Mouse (Mus musculus): ENCODE measurements around the gene Ppm1d. TPM values are rescaled to one million over a fixed set of nuclear protein-coding genes. Genes with fewer than 3 reads are reported as not detected.

The Ppm1d gene
- total RNA-seq, 2 experiments from 2014 or later: 14.0 to 27.5 TPM

DNA sequence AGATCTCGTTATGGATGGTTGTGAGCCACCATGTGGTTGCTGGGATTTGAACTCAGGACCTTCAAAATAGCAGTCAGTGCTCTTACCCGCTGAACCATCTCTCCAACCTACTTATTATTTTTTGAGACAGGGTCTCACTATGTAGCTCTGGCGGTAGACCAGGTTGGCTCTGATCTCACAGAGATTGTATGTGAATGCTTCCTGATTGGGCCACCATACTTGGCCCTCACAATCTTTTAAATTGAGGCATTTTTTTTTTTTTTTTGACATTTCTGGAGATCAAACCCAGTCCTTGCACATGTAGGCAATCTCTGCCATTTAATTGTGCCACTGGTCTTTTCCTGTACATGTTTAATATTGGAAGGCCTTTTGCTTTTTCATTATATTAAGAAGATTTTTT lies 17.7 kb downstream of the Ppm1d start:
- no peak for ATAC-seq (ENCODE audit: poor library complexity, severe bottlenecking)

- no peak for ATAC-seq (ENCODE audit: poor library complexity, severe bottlenecking)
These were observed 18.3 kb downstream of the Ppm1d start for GRCm38 (mm10) chr11:85329167-85329894.

GRCm38 (mm10) chr11:85334778-85335177 lies 23.7 kb downstream of the Ppm1d start:
- no peak for ATAC-seq (ENCODE audit: poor library complexity, severe bottlenecking)

DNA sequence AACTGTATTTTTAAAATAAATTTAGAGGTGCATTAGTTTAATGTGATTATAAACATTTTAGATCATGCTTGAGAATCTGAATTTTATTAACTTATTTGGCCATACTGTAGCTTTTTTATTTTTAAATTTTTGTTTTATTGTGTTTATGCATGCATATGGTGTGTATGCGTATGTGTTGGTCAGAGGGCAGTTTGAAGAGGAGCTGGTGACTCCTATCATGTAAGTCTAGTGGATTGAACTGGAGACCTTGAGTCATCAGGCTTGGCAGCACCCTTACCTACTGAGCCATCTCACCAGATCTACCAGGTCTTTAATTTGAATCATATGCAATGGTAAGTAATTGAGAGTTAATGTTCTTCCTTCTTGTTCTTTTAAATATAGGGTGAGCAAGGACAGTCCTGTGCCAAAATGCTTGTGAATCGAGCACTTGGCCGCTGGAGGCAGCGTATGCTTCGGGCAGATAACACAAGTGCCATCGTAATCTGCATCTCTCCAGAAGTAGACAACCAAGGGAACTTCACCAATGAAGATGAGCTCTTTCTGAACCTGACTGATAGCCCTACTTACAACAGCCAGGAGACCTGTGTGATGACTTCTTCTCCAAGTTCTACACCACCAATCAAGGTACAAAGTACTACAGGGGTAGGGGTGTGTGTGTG lies 28.3 kb downstream of the Ppm1d start:
- ATAC-seq (ENCODE audit: poor library complexity, severe bottlenecking): no peak

GRCm38 (mm10) chr11:85340070-85340616 lies 29.1 kb downstream of the Ppm1d start:
- no peak for ATAC-seq (ENCODE audit: poor library complexity, severe bottlenecking)

- ATAC-seq (ENCODE audit: poor library complexity, severe bottlenecking): peak; percentile 97
These were observed 41.7 kb downstream of the Ppm1d start, which contains the start of gene Bcas3 for GRCm38 (mm10) chr11:85352539-85353380. Bcas3 (plus strand) TSS chr11:85353167.

DNA sequence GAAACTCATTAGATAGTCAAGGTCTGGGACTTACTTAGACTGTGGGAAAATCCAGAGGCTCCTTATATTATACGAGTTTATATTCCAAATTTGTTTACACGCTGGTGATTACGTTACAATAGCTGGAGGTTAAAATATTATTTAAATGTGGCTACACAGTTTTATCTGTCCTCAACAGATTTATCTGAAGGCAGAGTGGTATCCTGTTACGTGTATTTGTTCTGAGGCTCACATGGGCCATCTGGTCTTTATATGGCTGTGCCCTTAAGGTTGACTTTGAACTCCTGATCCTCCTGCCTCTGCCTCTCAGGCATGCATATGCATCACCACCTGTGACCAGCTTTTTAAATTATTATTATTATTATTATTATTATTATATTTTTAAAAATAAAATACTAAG lies 42.8 kb downstream of the Ppm1d start:
- ATAC-seq (ENCODE audit: poor library complexity, severe bottlenecking): no peak

DNA sequence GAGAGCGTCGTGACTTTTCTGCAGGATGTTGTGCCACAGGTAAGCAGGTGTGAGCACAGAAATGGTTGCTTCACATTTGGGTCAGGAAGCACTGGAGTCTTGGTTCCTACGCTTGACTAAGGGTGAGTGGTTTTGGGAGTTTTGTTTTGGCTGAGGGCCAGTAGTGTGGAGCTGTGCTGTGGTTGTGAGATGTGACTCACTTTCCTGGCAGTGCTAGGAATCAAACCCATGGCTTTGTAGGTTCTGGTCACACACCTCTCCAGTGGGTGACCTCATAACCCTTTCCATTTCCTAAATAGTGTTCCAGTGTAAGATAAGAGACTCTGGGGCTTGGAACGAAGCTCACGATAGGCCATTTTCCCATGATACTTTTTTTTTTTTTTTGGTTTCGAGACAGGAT lies 48.6 kb downstream of the Ppm1d start:
- no peak for ATAC-seq (ENCODE audit: poor library complexity, severe bottlenecking)

- no peak for ATAC-seq (ENCODE audit: poor library complexity, severe bottlenecking)
These were observed 50.6 kb downstream of the Ppm1d start for GRCm38 (mm10) chr11:85361621-85362020.

DNA sequence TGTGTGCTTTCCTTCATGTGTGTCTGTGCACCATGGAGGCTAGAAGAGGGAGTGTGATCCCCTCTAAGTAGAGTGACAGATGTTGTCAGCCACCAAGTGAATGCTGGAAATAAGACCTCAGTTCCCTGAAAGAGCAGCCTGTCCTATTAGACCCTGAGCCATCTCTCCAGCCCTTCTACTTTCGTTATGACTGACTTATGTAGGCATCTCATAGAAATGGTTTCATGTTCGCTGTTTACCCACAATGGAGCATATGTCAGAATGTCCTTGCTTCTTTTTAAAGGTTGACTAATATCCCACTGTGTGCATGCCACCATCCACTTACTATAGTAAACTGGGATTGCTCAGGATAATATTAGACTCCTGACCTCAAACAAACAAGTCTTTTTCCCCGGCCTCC lies 55.1 kb downstream of the Ppm1d start:
- no peak for ATAC-seq (ENCODE audit: poor library complexity, severe bottlenecking)

- no peak for ATAC-seq (ENCODE audit: poor library complexity, severe bottlenecking)
These were observed 56.8 kb downstream of the Ppm1d start for GRCm38 (mm10) chr11:85367823-85368222.

- no peak for ATAC-seq (ENCODE audit: poor library complexity, severe bottlenecking)
These were observed 68.0 kb downstream of the Ppm1d start for GRCm38 (mm10) chr11:85379091-85379490.

DNA sequence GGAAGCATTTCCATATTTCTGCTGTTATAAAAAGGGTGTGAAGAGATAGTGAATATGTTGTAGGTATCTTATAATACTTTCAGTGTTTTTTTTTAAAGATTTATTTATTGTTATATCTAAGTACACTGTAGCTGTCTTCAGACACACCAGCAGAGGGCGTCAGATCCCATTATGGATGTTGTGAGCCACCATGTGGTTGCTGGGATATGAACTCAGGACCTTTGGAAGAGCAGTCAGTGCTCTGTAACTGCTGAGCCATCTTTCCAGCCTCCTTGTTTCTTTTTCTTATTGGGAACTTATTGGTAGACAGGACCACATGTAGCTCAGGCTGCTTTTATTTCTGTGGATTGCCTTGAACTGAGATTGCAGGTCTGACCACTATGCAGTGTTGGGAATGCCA lies 69.0 kb downstream of the Ppm1d start:
- no peak for ATAC-seq (ENCODE audit: poor library complexity, severe bottlenecking)

GRCm38 (mm10) chr11:85382055-85382454 lies 71.0 kb downstream of the Ppm1d start:
- peak; percentile 92 for ATAC-seq (ENCODE audit: poor library complexity, severe bottlenecking)

GRCm38 (mm10) chr11:85383975-85384821 lies 73.2 kb downstream of the Ppm1d start:
- ATAC-seq (ENCODE audit: poor library complexity, severe bottlenecking): no peak

DNA sequence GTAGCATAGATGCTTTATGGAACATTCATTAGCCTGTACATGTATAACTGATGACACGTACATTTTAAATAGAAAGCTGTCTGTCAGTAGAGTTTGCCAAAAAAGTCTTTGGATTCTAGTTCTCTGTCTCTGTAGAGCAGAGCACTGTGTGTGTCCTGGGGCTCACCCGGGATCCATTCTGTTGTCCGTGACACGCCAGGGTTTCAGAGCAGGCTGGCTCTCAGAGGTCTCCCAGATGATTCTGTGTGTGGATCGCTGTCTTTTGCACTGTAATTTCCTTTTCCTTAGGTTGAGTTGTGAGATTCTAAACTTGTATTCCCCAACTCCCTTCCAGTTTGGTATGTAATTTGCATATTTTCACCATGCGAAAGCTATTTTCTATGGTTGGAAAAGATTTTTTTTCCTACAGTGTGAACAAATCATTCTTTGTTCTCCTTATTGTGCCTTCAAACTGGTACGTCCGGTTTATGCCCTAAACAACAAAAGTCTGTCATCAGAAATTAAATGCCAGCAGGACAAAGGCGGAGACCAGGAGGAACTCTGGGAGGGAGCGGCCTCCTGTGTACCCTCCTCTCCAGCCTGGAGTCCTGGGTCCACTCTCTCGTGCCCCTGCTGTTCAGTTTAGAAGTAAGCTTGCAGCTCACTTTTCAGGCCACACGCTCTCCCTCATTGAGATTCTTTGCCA lies 81.3 kb downstream of the Ppm1d start:
- no peak for ATAC-seq (ENCODE audit: poor library complexity, severe bottlenecking)

GRCm38 (mm10) chr11:85392864-85393220 lies 81.8 kb downstream of the Ppm1d start:
- no peak for ATAC-seq (ENCODE audit: poor library complexity, severe bottlenecking)

- ATAC-seq (ENCODE audit: poor library complexity, severe bottlenecking): no peak
These were observed 82.9 kb downstream of the Ppm1d start for GRCm38 (mm10) chr11:85393990-85394389.

- no peak for ATAC-seq (ENCODE audit: poor library complexity, severe bottlenecking)
These were observed 84.3 kb downstream of the Ppm1d start for GRCm38 (mm10) chr11:85395361-85395760.

Measured in megakaryocyte, adult 5-6 weeks (primary cell).